Mouse (Mus musculus) left cerebral cortex, adult 6 months (tissue): ENCODE results near the gene Hax1. TPM values are rescaled to one million over a fixed set of nuclear protein-coding genes. Genes with fewer than 3 reads are reported as not detected.

ENCODE experiments used
- long read RNA-seq, 2 experiments: library from polyadenylated mRNA; unstranded; transcript quantifications; one replicate each; pipeline ENCODE4 v2.0.0; 2019 to 2020
- polyA plus RNA-seq: library from polyadenylated mRNA; unstranded; fragments of <200 nt; fragmentation: Nextera tagmentation; gene quantifications from 2 replicates; pipeline ENCODE4 v1.2.3, GENCODE M21; 2021

Hax1 gene
- polyA plus RNA-seq: 105 and 114 TPM in 2 replicates
- long read RNA-seq, experiment 1, transcript Hax1-209 (6 exons, 1,280 nt): minor isoform, 6 of 102 reads
- long read RNA-seq, experiment 1, transcript Hax1-201 (7 exons, 1,139 nt): major isoform, 74 of 102 reads
- long read RNA-seq, experiment 1, transcript Hax1-205 (7 exons, 1,092 nt): minor isoform, 6 of 102 reads
- long read RNA-seq, experiment 1, partial matches to known transcripts: 4 of 102 reads
- long read RNA-seq, experiment 1, other reads (novel, unspliced or antisense): 11 of 102 reads
- long read RNA-seq, experiment 2, transcript Hax1-201 (7 exons, 1,139 nt): major isoform, 63 of 83 reads
- long read RNA-seq, experiment 2, partial matches to known transcripts: 9 of 83 reads
- long read RNA-seq, experiment 2, other reads (novel, unspliced or antisense): 8 of 83 reads

GRCm38 (mm10) chr3:89998612-89999054 lies at the start of gene Hax1:
Gene Hax1 (minus strand): TSS chr3:89998780.

GRCm38 (mm10) chr3:89963221-89963763 lies 35.3 kb downstream of the Hax1 start, which contains the start of gene Atp8b2:
Gene Atp8b2 (minus strand): TSS chr3:89963508.

Other genes starting within 250 kb of the Hax1 start
- 11.2 and 13.0 TPM in 2 replicates for gene Chrnb2, start 234.1 kb downstream of the Hax1 start, polyA plus RNA-seq
- gene Ube2q1, start 225.2 kb downstream of the Hax1 start, polyA plus RNA-seq: 8.3 and 11.3 TPM in 2 replicates
- 0.27 and 0.67 TPM in 2 replicates for gene She, start 167.4 kb downstream of the Hax1 start, polyA plus RNA-seq
- 1.7 and 2.9 TPM in 2 replicates for gene Il6ra, start 85.6 kb downstream of the Hax1 start, polyA plus RNA-seq
- 5.0 and 7.0 TPM in 2 replicates for gene Atp8b2, start 35.3 kb downstream of the Hax1 start, polyA plus RNA-seq
- gene 4933434E20Rik, start 52.9 kb upstream of the Hax1 start, polyA plus RNA-seq: 379 and 544 TPM in 2 replicates
- 76.5 and 86.2 TPM in 2 replicates for gene Ubap2l, start 53.8 kb upstream of the Hax1 start, polyA plus RNA-seq
- gene Tpm3, start 73.9 kb upstream of the Hax1 start, polyA plus RNA-seq: 166 and 186 TPM in 2 replicates
- 0.04 TPM in 1 of 2 replicates, not detected in the other for gene Nup210l, start 105.4 kb upstream of the Hax1 start, polyA plus RNA-seq
- 2,956 and 3,020 TPM in 2 replicates for gene Rps27, start 214.9 kb upstream of the Hax1 start, polyA plus RNA-seq
- 7.3 and 9.6 TPM in 2 replicates for gene Rab13, start 214.9 kb upstream of the Hax1 start, polyA plus RNA-seq
- 86.5 and 88.1 TPM in 2 replicates for gene Jtb, start 232.8 kb upstream of the Hax1 start, polyA plus RNA-seq
- 0.34 and 0.60 TPM in 2 replicates for gene Creb3l4, start 244.7 kb upstream of the Hax1 start, polyA plus RNA-seq
- gene Slc39a1, start 249.4 kb upstream of the Hax1 start, polyA plus RNA-seq: 91.9 and 104 TPM in 2 replicates